Mouse (Mus musculus) spleen, postnatal 14 days (tissue): ENCODE data around the gene Tmem167b.

ENCODE experiments used
- DNase-seq, 2 experiments: peaks; one replicate each; pipeline ENCODE4 v3.0.0; 2021 to 2022; ENCODE audit warnings: low spot score in 2 of 2

Gene Tmem167b

GRCm38 (mm10) chr3:108537303-108537702 lies 25.0 kb downstream of the Tmem167b start:
- peak; percentile 48 to 70 for DNase-seq

GRCm38 (mm10) chr3:108536517-108537260 lies 25.6 kb downstream of the Tmem167b start, which contains the start of gene 5330417C22Rik:
Gene 5330417C22Rik, minus strand, starts transcription at chr3:108536536.
- peak in 1 of 2 experiments; percentile 8 for DNase-seq

- DNase-seq: no peak
Measured at GRCm38 (mm10) chr3:108535896-108536516, 26.3 kb downstream of the Tmem167b start.

GRCm38 (mm10) chr3:108533951-108534350 lies 28.3 kb downstream of the Tmem167b start, which contains the start of gene 1700013F07Rik:
Gene 1700013F07Rik, plus strand, starts transcription at chr3:108534150.
- DNase-seq: no peak

- DNase-seq: no peak
Measured at GRCm38 (mm10) chr3:108533114-108533885, 29.0 kb downstream of the Tmem167b start.

GRCm38 (mm10) chr3:108528489-108528888 lies 33.8 kb downstream of the Tmem167b start:
- DNase-seq: no peak

GRCm38 (mm10) chr3:108523415-108523814 lies 38.9 kb downstream of the Tmem167b start:
- no peak for DNase-seq

- DNase-seq: no peak
Measured at GRCm38 (mm10) chr3:108518276-108518675, 44.0 kb downstream of the Tmem167b start.

- no peak for DNase-seq
Measured at GRCm38 (mm10) chr3:108513465-108513864, 48.8 kb downstream of the Tmem167b start.

- DNase-seq: no peak
Measured at GRCm38 (mm10) chr3:108510716-108511483, 51.4 kb downstream of the Tmem167b start.

- no peak for DNase-seq
Measured at GRCm38 (mm10) chr3:108510156-108510555, 52.1 kb downstream of the Tmem167b start.

- DNase-seq: peak in 1 of 2 experiments; percentile 19
Measured at GRCm38 (mm10) chr3:108508745-108509474, 53.4 kb downstream of the Tmem167b start.
